Mouse (Mus musculus) lung, adult 2 months (tissue): Measurements from ENCODE around the gene Gm43638. TPM values are rescaled to one million over a fixed set of nuclear protein-coding genes. Genes with fewer than 3 reads are reported as not detected.
"Not testable (repeated sequence)": the region's sequence is repeated elsewhere in the genome, so short reads cannot be mapped to it uniquely, and the experiment has no call there.

Experiments
- DNase-seq: peaks from one replicate; pipeline ENCODE4 v3.0.0; 2022
- H3K4me1 ChIP-seq: fragments of 200-500 bp; 2 replicates; pipeline ENCODE4 v1.6.1; 2011; ENCODE audit warnings: low read length; ENCODE audit not compliant: control insufficient read depth, insufficient read depth
- H3K4me3 ChIP-seq: fragments of 200-500 bp; replicated peaks from 2 replicates; pipeline ENCODE3; 2011; ENCODE audit warnings: low read depth, mild to moderate bottlenecking, control low read depth, low read length; ENCODE audit errors: extremely low read depth
- CTCF ChIP-seq: fragments of 200-500 bp; IDR thresholded peaks from 2 replicates; pipeline ENCODE4 v1.5.1; 2011; ENCODE audit warnings: mild to moderate bottlenecking, low read length, control low read depth; ENCODE audit not compliant: insufficient read depth
- POLR2A ChIP-seq: fragments of 200-500 bp; IDR thresholded peaks from 2 replicates; pipeline ENCODE4 v1.6.1; 2011; ENCODE audit warnings: low read depth, mild to moderate bottlenecking, control low read depth, low read length, borderline replicate concordance; ENCODE audit errors: extremely low read depth
- WGBS: fragments of 180-500 bp; shearing (Covaris S2); methylation state at CpG from one replicate; pipeline ENCODE4 v1.1.7; 2018; 5-methylcytosine and 5-hydroxymethylcytosine counted together
- polyA plus RNA-seq: library from polyadenylated mRNA; depleted of rRNA; stranded (reverse); fragments of >200 nt; gene quantifications from 2 replicates; pipeline ENCODE4 v1.2.3, GENCODE M21; 2012; rRNA removed

The Gm43638 gene
- polyA plus RNA-seq, 1 experiment = not detected

DNA sequence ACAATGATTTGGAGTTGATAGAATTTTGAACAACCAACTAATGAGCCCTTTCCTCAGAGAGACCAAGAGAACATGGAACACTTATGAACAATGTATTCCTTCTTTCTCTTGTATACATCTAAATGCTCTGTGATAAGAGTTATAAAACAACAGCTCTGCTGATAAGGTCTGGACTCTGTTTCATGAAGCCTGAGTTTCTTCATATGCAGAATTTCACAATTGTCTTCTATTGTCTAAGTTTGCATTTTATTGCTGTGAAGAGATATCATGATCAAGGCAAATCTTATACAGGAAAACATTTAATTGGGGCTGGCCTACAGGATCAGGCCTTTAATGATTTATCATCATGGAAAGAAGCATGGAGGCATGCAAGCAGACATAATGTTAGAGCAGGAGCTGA lies 28.9 kb downstream of the Gm43638 start:
- TF ChIP-seq POLR2A (no peak), CTCF (no peak)
- no peak overlapping the region for H3K4me3 ChIP-seq
- no peaks in the 10 kb centered on the region for H3K4me1 ChIP-seq
- no peak for DNase-seq

DNA sequence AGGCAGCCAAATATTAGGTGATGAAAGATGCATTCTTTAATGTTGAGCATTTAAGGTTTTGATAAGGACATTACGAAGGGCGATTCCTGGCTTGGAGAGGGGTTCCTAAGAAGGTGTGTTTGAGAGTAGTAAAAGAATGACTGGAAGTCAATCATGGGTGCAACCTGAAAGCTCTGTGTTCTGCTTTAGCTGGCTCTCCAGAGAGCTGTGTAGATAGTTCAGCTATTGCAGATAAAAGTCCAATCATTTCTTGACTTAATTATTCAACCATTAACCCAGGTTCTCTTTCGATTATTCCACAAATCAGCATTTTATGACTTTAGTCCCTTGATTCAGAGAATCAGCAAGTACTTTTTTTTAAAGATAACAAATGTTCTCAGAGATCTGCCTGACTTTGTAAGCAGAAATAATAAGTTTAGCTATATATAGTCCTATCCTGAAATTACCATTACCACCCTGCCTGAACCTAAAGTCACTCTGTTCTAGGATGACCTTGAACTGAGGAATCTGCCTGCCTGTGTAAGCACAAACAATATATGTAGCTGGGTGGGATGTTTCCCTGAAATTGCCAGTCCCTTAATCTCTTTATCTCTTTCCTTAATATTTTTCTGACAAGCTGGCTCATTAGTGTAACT lies 30.3 kb downstream of the Gm43638 start:
- no peak for DNase-seq
- Histone ChIP-seq H3K4me1 (no peaks in the 10 kb centered on the region), H3K4me3 (no peak overlapping the region)
- TF ChIP-seq CTCF = no peak
- no peak for TF ChIP-seq POLR2A
- 74% methylated on average over 3 of the region's 3 CpGs for WGBS

DNA sequence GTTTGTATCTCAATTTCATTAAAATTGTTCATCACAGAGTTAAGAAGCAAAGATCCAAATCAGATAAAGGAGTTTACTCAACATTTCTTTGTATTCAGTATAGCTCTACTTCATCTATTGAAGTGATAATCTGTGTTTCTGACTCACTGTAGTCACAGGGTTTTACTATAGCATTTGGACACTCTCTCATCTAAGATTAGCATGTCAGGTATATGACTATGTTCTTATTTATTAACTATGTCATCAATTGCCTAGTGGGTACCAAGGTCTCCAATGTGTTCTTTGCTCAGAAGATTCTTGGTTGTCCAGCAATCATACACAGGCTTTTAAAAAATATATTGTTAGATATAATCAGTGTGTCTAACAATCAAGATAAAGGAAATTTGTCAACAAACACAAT lies 31.1 kb downstream of the Gm43638 start:
- DNase-seq = no peak
- H3K4me3 ChIP-seq = no peak overlapping the region
- TF ChIP-seq CTCF (no peak), POLR2A (no peak)
- H3K4me1 ChIP-seq = no peaks in the 10 kb centered on the region

DNA sequence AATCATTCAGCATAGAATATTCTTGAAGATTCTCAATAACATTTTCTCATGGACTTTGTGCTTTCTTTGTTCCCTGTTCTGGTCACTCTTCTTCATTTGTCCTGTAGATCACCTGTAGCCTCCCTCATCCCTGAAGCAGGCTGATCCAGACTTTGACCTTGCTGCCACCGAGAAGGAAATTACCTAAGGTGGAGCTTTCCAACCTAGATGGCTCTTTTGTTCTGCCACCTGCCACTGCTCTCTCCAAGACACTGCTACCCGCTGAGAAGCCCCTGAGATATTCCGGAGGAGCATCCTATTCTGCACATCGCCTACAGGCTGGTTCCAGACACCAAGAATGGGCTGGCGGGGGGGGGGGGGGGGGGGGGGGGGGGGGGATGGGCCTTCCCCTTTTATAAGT lies 34.1 kb downstream of the Gm43638 start:
- 66% methylated on average over 4 of the region's 5 CpGs for WGBS
- not testable (repeated sequence) for H3K4me1 ChIP-seq, DNase-seq, H3K4me3 ChIP-seq

DNA sequence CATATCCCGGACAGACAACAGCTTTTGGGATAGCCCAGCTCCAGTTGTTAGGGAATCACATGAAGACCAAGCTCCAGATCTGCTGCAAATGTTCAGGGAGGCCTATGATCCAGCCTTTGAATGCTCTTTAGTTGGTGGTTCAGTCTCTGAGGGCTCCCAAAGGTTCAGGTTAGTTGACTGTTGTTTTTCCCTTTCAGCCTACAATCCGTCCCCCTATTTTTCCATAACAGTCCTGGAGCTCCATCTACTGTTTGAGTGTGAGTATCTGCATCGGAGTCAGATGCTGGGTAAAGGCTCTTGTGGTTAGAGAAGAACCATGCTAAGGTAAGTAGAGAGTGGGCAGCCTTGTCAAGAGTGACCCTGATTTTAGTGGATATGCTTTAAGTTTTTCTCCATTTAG lies 50.3 kb downstream of the Gm43638 start:
- Histone ChIP-seq H3K4me1 (no peaks in the 10 kb centered on the region), H3K4me3 (no peak overlapping the region)
- WGBS = 33% methylated on average over 3 of the region's 3 CpGs
- DNase-seq = no peak
- TF ChIP-seq POLR2A (no peak), CTCF (no peak)

DNA sequence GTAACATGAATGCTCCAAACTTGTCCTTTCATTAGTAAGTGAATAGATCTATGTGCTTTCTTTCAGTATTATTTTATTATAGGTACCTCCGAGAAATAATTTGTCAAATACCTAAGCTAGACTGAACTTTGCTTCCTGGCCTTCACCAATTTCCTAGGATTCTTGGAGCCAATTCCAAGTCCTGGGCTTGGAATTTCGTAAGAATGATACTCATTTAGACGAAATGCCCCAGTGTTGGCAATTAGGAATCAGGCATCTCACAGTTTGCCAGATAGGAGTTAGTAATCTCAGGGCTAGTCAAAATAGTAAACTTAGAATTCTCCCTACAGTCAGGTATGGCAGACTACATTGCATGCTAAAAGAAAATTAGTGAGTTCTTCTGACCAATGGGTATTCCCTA lies 60.9 kb downstream of the Gm43638 start:
- TF ChIP-seq POLR2A (no peak), CTCF (no peak)
- WGBS = 58% methylated on average over 3 of the region's 3 CpGs
- no peaks in the 10 kb centered on the region for H3K4me1 ChIP-seq
- H3K4me3 ChIP-seq = no peak overlapping the region
- no peak for DNase-seq

DNA sequence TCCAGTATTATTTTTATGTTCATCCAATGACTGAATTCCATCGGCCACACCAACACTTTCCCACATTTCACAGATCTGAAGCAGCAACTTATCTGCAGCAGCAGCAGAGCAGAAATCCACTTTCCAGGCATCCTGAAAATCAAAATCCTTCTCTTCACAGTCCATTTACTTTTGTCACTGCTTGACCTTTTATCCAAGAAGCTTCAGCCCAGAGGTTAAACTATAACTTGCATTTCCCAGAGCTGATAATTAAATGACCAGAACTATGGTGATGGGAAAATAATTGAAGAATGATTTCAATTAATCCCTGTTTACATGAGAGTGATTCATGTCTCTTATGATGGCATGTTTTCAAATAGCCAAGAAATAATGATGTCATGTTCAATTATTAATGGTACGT lies 62.6 kb downstream of the Gm43638 start, which contains the start of gene Ugt2b38:
Ugt2b38 (minus strand) TSS at position 163 of the 400 bp plus-strand sequence.
- not testable (repeated sequence) for DNase-seq, H3K4me1 ChIP-seq, H3K4me3 ChIP-seq
- 92% methylated on average over 1 of the region's 2 CpGs for WGBS

Other genes with a start within 250 kb of the Gm43638 start
- gene Ugt2b37, start 232.0 kb downstream of the Gm43638 start, polyA plus RNA-seq = not detected in 2 replicates
- gene Ugt2a3, start 149.6 kb downstream of the Gm43638 start, polyA plus RNA-seq = not detected in 2 replicates
- not detected in 2 replicates for gene Ugt2b38, start 62.6 kb downstream of the Gm43638 start, polyA plus RNA-seq
- not detected in 2 replicates for gene Ugt2a2, start 4.5 kb downstream of the Gm43638 start, polyA plus RNA-seq
- gene Ugt2a1, start 4.1 kb upstream of the Gm43638 start, polyA plus RNA-seq = not detected in 2 replicates
- not detected in 2 replicates for gene Sult1b1, start 51.4 kb upstream of the Gm43638 start, polyA plus RNA-seq
- gene Sult1d1, start 82.2 kb upstream of the Gm43638 start, polyA plus RNA-seq = 0.74 and 1.3 TPM in 2 replicates
- gene Sult1e1, start 104.8 kb upstream of the Gm43638 start, polyA plus RNA-seq = not detected in 2 replicates
- not detected in 2 replicates for gene Csn1s1, start 179.4 kb upstream of the Gm43638 start, polyA plus RNA-seq
- gene Csn2, start 212.8 kb upstream of the Gm43638 start, polyA plus RNA-seq = not detected in 2 replicates